Mouse (Mus musculus): Measurements from ENCODE around the gene Hexa.

- TF ChIP-seq ZNF384 (IDR thresholded peaks at IDR 0.05; ENCODE audit: low read depth, low read length) = no peak
- TF ChIP-seq HCFC1 (IDR thresholded peaks at IDR 0.05; ENCODE audit: borderline replicate concordance, insufficient read depth, low read length) = no peak
- no peak for TF ChIP-seq ZC3H11A (IDR thresholded peaks at IDR 0.05; ENCODE audit: borderline replicate concordance, low read depth, low read length)
- no peak for TF ChIP-seq MAFK (IDR thresholded peaks at IDR 0.05; ENCODE audit: insufficient read depth, low read depth, low read length)
- TF ChIP-seq CHD2 (IDR thresholded peaks at IDR 0.05; ENCODE audit: low read depth, low read length) = no peak
These were observed 5.5 kb upstream of the Hexa start for GRCm38 (mm10) chr9:59533889-59534288.
